Comparison of ENCODE assay signal across 14 mouse cellular contexts in genomic region chr1:21466431-21466830, GRCm38 (mm10).
DNase-seq lines count a peak whose midpoint lies in the region.
"Had no signal": no experiment of that assay in that cellular context is flagged by ENCODE, and none has a peak within 500 bp of the region (broad histone marks: within the 10 kb centered on the region; RNA-seq: fewer than 3 reads in every experiment).

No protein-coding gene starts in this region.

- DNase-seq in layer of hippocampus, adult 11-12 months (ENCODE audit: low spot score): peak; percentile 15
- DNase-seq in layer of hippocampus, postnatal 36 days: no peak
- peak; percentile 22 to 27 for DNase-seq in left cerebral cortex, postnatal 36 days (ENCODE audit: low spot score in 2 of 2)
- DNase-seq in left cerebral cortex, adult 11 months (ENCODE audit: low spot score): no peak
- DNase-seq in right cerebral cortex, postnatal 25 days: peak; percentile 24
- peak; percentile 47 for DNase-seq in telencephalon, adult 2 months (ENCODE audit: low read depth, low spot score)
- no peak for DNase-seq in gastrocnemius, postnatal 14 days
- DNase-seq: adrenal gland, adult 2 months; adrenal gland, postnatal 25 days; cerebellum, adult 2 months; cerebellum, postnatal 10 days; heart, adult 18-20 months; heart, postnatal 10 days; heart, postnatal 4 days had no signal

- intact Hi-C loops in left cerebral cortex, postnatal 36 days (cut with DNase I): no loop called here
- intact Hi-C loops in gastrocnemius, postnatal 14 days (cut with DNase I; ENCODE audit: low total_unique reads): no loop called here

Comparison
In these comparisons a context has a peak if more than half of its experiments do, and no peak if none do; other contexts are left out.
1. DNase-seq: peak in layer of hippocampus, adult 11-12 months (single experiment), left cerebral cortex, postnatal 36 days (2 of 2), right cerebral cortex, postnatal 25 days (single experiment) and telencephalon, adult 2 months (single experiment); none in layer of hippocampus, postnatal 36 days (0 of 2), left cerebral cortex, adult 11 months (single experiment) and gastrocnemius, postnatal 14 days (single experiment).